Comparison of ENCODE assay signal across 8 mouse cellular contexts in the genomic region with DNA sequence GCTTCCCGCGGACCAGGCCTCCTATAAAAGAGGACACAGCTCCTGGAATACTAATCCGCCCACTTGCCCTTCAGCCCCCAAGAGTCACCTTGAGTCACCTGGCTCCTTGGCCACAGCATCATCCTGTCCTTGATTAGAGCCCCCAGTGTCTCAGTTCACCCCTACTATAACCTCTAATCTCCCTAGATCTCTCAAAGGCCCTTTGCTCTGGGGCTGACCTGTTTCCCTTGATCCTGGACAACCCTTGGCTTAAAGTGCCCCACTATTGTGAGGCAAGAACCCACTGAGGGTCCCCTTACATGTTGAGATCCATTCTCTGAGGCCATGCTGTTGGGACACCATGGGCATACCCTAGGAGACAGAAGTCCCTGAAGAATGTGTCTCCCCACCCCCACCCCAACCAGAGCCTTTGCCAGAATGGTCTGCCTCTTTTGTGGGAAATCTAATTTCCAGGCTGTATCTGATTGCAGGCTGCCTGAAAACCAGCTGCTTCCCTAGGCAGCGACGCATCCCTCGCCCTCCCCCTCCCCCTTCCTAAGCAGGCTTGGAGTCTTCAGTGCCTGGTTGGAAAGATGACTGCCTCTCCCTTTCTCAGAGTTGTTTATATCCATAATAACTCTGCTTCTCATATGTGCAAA. TPM values are rescaled to one million over a fixed set of nuclear protein-coding genes. Genes with fewer than 3 reads are reported as not detected.
DNase-seq lines count a peak whose midpoint lies in the region; ATAC-seq lines count a peak whose summit lies in the region.

No protein-coding gene starts in this region.

- WGBS in forebrain, embryonic 12.5 days: 32% methylated on average over 6 of the region's 6 CpGs
- 56% methylated on average over 6 of the region's 6 CpGs for WGBS in stomach, embryonic 15.5 days
- 70% methylated on average over 6 of the region's 6 CpGs for WGBS in heart, embryonic 12.5 days

- peaks cover 85% of the 10 kb centered on the region for H3K4me1 ChIP-seq in forebrain, embryonic 12.5 days
- peaks cover 26% of the 10 kb centered on the region for H3K4me1 ChIP-seq in stomach, embryonic 15.5 days
- H3K4me1 ChIP-seq in heart, embryonic 12.5 days (replicated peaks): peaks cover 29% of the 10 kb centered on the region

- no peaks in the 10 kb centered on the region for H3K36me3 ChIP-seq in forebrain, embryonic 12.5 days (replicated peaks)
- H3K36me3 ChIP-seq in stomach, embryonic 15.5 days: no peaks in the 10 kb centered on the region
- no peaks in the 10 kb centered on the region for H3K36me3 ChIP-seq in heart, embryonic 12.5 days

- no peaks in the 10 kb centered on the region for H3K27me3 ChIP-seq in forebrain, embryonic 12.5 days
- no peaks in the 10 kb centered on the region for H3K27me3 ChIP-seq in stomach, embryonic 15.5 days (replicated peaks)
- H3K27me3 ChIP-seq in heart, embryonic 12.5 days (replicated peaks): no peaks in the 10 kb centered on the region

- H3K27ac ChIP-seq in forebrain, embryonic 12.5 days: peak overlapping the region; percentile 92
- peak overlapping the region; percentile 64 for H3K27ac ChIP-seq in stomach, embryonic 15.5 days
- no peak overlapping the region for H3K27ac ChIP-seq in heart, embryonic 12.5 days (ENCODE audit: poor library complexity, severe bottlenecking)

- no peak overlapping the region for H3K4me3 ChIP-seq in forebrain, embryonic 12.5 days (replicated peaks)
- no peak overlapping the region for H3K4me3 ChIP-seq in stomach, embryonic 15.5 days (replicated peaks)
- H3K4me3 ChIP-seq in heart, embryonic 12.5 days: no peak overlapping the region

- H3K9ac ChIP-seq in forebrain, embryonic 12.5 days: no peak overlapping the region
- no peak overlapping the region for H3K9ac ChIP-seq in stomach, embryonic 15.5 days
- no peak overlapping the region for H3K9ac ChIP-seq in heart, embryonic 12.5 days

- H3K9me3 ChIP-seq in forebrain, embryonic 12.5 days: no peaks in the 10 kb centered on the region
- no peaks in the 10 kb centered on the region for H3K9me3 ChIP-seq in stomach, embryonic 15.5 days
- H3K9me3 ChIP-seq in heart, embryonic 12.5 days (replicated peaks): no peaks in the 10 kb centered on the region

- H3K4me2 ChIP-seq in forebrain, embryonic 12.5 days: 0 out of 2 replicates have a peak overlapping the region, but pooled peaks have one; percentile 6
- no peak overlapping the region for H3K4me2 ChIP-seq in stomach, embryonic 15.5 days
- H3K4me2 ChIP-seq in heart, embryonic 12.5 days: no peak overlapping the region

- peak; percentile 53 for ATAC-seq in forebrain, embryonic 12.5 days (ENCODE audit: low FRiP score)
- peak; percentile 48; the same call in 1 of the 2 replicates for ATAC-seq in stomach, embryonic 15.5 days (ENCODE audit: insufficient read depth, low FRiP score, low read depth)
- no peak for ATAC-seq in heart, embryonic 12.5 days (ENCODE audit: insufficient number of reproducible peaks, low FRiP score)

- peak; percentile 55 for DNase-seq in lung, postnatal 10 days
- no peak for DNase-seq in lung, postnatal 4 days
- DNase-seq in mesoderm, embryonic 11.5 days (ENCODE audit: low read depth, low spot score): peak; percentile 68
- no peak for DNase-seq in frontal cortex, postnatal 10 days (ENCODE audit: low spot score in 2 of 2)
- no peak for DNase-seq in heart, adult 18-20 months

RNA-seq across cellular contexts. Expression of a gene that starts 33.8 kb away (rescaled TPM):
- 115 and 126 TPM in 2 replicates for polyA plus RNA-seq in forebrain, embryonic 12.5 days (2016; fragmentation: Nextera tagmentation; extraction: Ambion mirVana)
- 25.3 and 28.7 TPM in 2 replicates for polyA plus RNA-seq in stomach, embryonic 15.5 days (2015; fragmentation: Nextera tagmentation; extraction: Ambion mirVana)
- 32.5 and 36.9 TPM in 2 replicates for polyA plus RNA-seq in heart, embryonic 12.5 days (2016; fragmentation: Nextera tagmentation; extraction: Ambion mirVana)
- total RNA-seq in heart, adult 18-20 months (2021): 10 to 100 TPM; 13.1 to 15.1 TPM

RNA-seq across cellular contexts. Expression of a gene that starts 33.8 kb away (rescaled TPM):
- 40.7 and 41.5 TPM in 2 replicates for polyA plus RNA-seq in forebrain, embryonic 12.5 days (2016; fragmentation: Nextera tagmentation; extraction: Ambion mirVana)
- 29.0 and 34.9 TPM in 2 replicates for polyA plus RNA-seq in stomach, embryonic 15.5 days (2015; fragmentation: Nextera tagmentation; extraction: Ambion mirVana)
- polyA plus RNA-seq in heart, embryonic 12.5 days (2016; fragmentation: Nextera tagmentation; extraction: Ambion mirVana): 48.4 and 50.3 TPM in 2 replicates
- total RNA-seq in heart, adult 18-20 months (2021): 100 to 1,000 TPM; 170 to 176 TPM

RNA-seq across cellular contexts. Expression of a gene that starts 44.4 kb away (rescaled TPM):
- polyA plus RNA-seq in forebrain, embryonic 12.5 days (2016; fragmentation: Nextera tagmentation; extraction: Ambion mirVana): 23.3 and 23.7 TPM in 2 replicates
- 24.4 and 26.1 TPM in 2 replicates for polyA plus RNA-seq in stomach, embryonic 15.5 days (2015; fragmentation: Nextera tagmentation; extraction: Ambion mirVana)
- 34.9 and 37.2 TPM in 2 replicates for polyA plus RNA-seq in heart, embryonic 12.5 days (2016; fragmentation: Nextera tagmentation; extraction: Ambion mirVana)
- total RNA-seq in heart, adult 18-20 months (2021): 10 to 100 TPM; 42.9 to 44.4 TPM

RNA-seq across cellular contexts. Expression of a gene that starts 44.9 kb away (rescaled TPM):
- polyA plus RNA-seq in forebrain, embryonic 12.5 days (2016; fragmentation: Nextera tagmentation; extraction: Ambion mirVana): 53.5 and 54.2 TPM in 2 replicates
- polyA plus RNA-seq in stomach, embryonic 15.5 days (2015; fragmentation: Nextera tagmentation; extraction: Ambion mirVana): 95.5 and 101 TPM in 2 replicates
- polyA plus RNA-seq in heart, embryonic 12.5 days (2016; fragmentation: Nextera tagmentation; extraction: Ambion mirVana): 88.2 and 90.8 TPM in 2 replicates
- 100 to 1,000 TPM; 123 to 141 TPM for total RNA-seq in heart, adult 18-20 months (2021)

Comparison
In these comparisons a context has a peak if more than half of its experiments do, and no peak if none do; other contexts are left out.
1. DNase-seq: peak in lung, postnatal 10 days (single experiment) and mesoderm, embryonic 11.5 days (single experiment); none in lung, postnatal 4 days (0 of 2), frontal cortex, postnatal 10 days (0 of 2) and heart, adult 18-20 months (0 of 2).